Mouse (Mus musculus): ENCODE measurements around the gene Lsm2.

The Lsm2 gene

DNA sequence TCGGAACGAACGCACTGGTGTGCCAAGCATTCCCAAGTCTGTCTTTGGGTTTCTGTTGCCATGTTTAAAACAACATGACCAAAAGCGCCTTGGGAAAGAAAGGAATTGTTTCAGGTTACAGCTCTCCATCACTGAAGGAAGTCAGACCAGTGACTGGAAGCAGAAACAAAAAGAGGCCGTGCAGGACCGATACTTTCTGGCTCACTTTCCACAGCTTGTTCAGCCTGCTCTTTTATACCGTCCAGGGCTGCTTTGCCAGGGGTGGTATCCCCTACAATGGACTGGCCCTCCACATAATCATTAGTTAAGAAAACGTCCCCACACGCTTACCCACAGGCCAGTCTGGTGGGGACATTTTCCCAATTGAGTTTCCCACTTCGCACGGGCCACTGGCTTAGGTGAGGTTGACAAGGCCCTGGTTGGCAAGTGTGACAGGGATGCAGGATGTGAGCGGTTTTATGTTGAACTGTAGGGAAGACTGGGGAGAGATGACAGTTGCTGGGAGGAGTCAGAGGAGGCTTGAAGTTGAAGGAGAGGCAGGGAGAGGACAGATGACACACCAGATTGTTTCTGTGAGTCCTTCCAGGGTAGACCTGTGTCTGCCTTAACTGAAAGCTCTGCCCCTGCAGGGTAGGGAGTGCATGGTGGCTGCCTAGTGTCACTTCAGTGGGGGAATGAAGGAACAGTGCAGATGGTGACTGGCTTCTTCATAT, 20.6 kb downstream of the Lsm2 start:
- no peak for TF ChIP-seq GATA4 (IDR thresholded peaks at IDR 0.05; ENCODE audit: insufficient replicate concordance, low read length)

GRCm38 (mm10) chr17:35003022-35003838, 21.6 kb downstream of the Lsm2 start:
- TF ChIP-seq GATA4 (IDR thresholded peaks at IDR 0.05; ENCODE audit: insufficient replicate concordance, low read length), result no peak

DNA sequence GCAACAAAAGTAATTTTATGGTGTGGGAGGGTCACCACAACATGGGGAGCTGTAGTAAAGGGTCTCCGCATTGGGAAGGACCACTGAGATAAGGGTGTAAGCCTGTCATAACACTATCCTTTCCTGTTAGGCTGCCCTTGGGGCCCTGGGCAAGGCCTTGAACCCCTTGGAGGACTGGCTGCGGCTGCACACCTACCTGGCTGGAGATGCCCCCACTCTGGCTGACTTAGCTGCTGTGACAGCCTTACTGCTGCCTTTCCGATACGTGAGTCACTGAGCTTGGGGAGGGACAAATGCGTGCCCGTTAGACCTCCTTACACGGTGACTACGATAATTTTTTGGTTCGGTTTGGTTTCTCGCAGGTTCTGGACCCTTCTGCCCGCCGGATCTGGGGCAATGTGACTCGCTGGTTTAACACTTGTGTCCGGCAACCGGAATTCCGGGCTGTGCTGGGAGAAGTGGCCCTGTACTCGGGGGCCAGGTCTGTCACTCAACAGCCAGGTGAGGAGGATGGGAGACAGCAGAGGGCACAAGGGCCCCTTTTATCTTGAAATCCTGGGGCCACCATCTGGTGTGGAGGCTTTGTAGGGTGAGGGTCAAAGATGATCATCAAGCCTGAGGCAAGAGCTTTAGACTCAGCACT, 22.5 kb downstream of the Lsm2 start:
- TF ChIP-seq GATA4 (IDR thresholded peaks at IDR 0.05; ENCODE audit: insufficient replicate concordance, low read length), result no peak

- no peak for TF ChIP-seq GATA4 (IDR thresholded peaks at IDR 0.05; ENCODE audit: insufficient replicate concordance, low read length)
Observed at GRCm38 (mm10) chr17:35005158-35005557, 23.5 kb downstream of the Lsm2 start.

DNA sequence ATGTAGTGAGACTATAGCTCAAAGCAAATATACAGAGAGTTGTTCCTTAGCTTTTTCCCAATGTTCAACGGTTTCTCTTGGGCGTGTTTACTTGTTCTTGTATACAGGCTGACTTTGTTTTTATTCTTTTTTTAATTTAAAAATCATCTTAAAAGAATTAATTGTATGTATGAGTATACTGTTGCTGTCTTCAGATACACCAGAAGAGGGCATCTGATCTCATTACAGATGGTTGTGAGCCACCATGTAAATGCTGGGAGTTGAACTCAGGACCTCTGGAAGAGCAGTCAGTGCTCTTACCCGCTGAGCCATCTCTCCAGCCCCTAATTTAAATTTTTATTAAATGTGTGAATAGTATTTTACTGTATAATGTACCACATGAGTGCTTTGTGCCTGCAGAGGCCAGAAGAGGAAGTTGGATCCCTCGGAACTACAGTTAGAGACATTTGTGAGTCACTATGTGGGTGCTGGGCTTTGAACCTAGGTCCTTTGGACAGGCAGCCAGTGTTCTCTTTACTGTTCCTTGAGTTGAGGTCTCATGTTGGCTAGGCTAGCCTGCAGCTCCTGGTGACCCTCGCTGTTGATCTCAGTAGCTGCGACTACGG, 25.8 kb downstream of the Lsm2 start:
- TF ChIP-seq GATA4 (IDR thresholded peaks at IDR 0.05; ENCODE audit: insufficient replicate concordance, low read length), result no peak

- TF ChIP-seq GATA4 (IDR thresholded peaks at IDR 0.05; ENCODE audit: insufficient replicate concordance, low read length), result no peak
Observed at GRCm38 (mm10) chr17:35009586-35009985, 27.9 kb downstream of the Lsm2 start.

GRCm38 (mm10) chr17:35011440-35011839, 29.8 kb downstream of the Lsm2 start:
- no peak for TF ChIP-seq GATA4 (IDR thresholded peaks at IDR 0.05; ENCODE audit: insufficient replicate concordance, low read length)

DNA sequence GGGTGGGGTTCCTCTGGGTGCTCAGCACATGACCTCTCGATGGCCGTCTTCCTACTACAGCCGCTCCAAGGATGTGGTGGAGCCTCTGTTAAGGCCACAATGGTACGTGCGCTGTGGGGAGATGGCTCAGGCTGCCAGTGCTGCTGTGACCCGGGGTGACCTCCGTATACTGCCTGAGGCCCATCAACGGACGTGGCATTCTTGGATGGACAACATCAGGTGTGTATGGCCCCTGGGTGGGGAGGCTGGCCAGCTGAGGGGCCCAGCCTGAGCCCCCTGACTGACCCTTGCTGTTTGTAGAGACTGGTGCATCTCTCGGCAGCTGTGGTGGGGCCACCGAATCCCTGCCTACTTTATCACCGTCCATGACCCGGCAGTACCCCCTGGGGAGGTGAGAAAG, 30.8 kb downstream of the Lsm2 start:
- TF ChIP-seq GATA4 (IDR thresholded peaks at IDR 0.05; ENCODE audit: insufficient replicate concordance, low read length), result no peak

- TF ChIP-seq GATA4 (IDR thresholded peaks at IDR 0.05; ENCODE audit: insufficient replicate concordance, low read length), result no peak
Observed at GRCm38 (mm10) chr17:35013221-35013620, 31.6 kb downstream of the Lsm2 start.

DNA sequence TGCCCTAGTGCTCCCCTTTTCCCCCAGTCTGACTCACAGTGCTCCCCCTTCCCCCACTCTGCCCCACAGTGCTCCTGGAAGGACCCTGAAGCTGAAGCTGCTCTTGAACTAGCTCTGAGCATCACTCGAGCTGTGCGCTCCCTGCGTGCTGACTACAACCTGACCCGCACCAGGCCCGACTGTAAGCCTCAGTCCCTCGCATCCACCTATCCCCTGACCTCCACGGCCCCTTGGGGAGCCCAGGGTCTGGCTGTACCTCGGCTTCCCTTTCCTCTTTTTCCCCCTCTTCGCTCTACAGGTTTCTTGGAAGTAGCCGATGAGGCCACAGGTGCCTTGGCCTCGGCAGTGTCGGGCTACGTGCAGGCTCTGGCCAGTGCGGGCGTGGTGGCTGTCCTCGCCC, 33.6 kb downstream of the Lsm2 start:
- TF ChIP-seq GATA4 (IDR thresholded peaks at IDR 0.05; ENCODE audit: insufficient replicate concordance, low read length), result no peak

DNA sequence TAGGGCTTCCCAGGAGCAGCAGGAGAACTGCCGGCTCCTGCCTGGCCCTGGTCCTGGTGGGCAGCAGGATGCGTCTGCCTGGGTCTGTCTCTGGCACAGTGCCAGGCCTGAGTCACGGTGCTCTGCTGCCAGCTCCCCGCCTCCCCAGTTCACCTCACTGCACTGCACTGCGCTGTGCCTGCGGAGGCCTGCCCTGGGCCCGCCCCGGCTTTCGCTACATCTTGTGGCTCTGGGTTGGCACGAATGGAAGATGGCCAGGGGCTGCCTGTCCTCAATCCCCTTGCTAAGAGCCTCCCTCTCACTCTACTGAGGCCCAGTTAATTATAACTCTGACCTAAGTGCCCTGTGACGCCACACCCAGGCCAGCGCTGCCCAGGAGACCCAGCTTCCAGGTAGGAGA, 34.7 kb downstream of the Lsm2 start, which contains the start of gene Vwa7:
Vwa7 (plus strand) TSS at position 204 of the 400 bp plus-strand sequence.
- TF ChIP-seq GATA4 (IDR thresholded peaks at IDR 0.05; ENCODE audit: insufficient replicate concordance, low read length), result no peak

DNA sequence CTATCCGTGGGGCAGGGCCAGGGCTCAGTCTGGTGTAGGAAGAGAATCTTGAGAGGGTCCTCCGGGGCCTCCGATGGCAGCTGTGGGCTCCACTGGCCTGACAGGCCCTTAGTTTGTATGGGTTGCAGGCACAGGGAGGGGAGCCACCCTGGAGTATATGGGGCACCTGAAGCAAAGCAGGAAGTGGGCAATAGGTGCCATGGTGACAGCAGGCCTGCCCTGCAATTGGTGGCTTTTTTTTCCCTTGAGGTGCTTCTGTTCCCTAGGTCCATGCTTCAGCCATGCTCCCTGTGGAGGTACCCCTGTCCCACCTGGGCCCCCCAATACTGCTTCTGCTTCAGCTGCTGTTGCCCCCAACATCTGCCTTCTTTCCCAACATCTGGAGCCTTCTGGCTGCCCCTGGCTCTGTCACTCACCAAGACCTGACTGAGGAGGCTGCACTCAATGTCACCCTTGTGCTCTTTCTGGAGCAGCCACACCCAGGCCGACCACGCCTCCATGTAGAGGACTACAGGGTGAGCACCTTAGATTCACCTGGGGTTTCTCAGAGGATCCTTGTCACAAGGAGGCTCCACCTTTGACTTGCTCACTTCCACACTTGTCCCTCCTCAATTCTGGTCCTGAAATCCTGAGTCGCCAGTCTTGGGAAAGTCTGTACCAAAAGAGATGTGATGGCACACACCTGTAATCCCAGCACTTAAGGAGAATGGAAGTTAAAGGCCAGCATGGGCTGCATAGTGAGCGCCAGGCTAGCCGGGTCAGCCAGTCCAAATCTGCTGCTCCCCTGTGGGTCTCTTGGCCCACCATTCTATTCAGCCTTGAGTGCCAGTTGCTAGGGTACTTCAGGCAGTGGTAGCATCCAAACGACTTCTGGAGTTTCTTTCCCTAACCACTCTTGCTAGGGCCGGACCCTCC, 35.4 kb downstream of the Lsm2 start:
- no peak for TF ChIP-seq GATA4 (IDR thresholded peaks at IDR 0.05; ENCODE audit: insufficient replicate concordance, low read length)

- no peak for TF ChIP-seq GATA4 (IDR thresholded peaks at IDR 0.05; ENCODE audit: insufficient replicate concordance, low read length)
Observed at GRCm38 (mm10) chr17:35017706-35018030, 36.0 kb downstream of the Lsm2 start.

- no peak for TF ChIP-seq GATA4 (IDR thresholded peaks at IDR 0.05; ENCODE audit: insufficient replicate concordance, low read length)
Observed at GRCm38 (mm10) chr17:35018171-35018570, 36.5 kb downstream of the Lsm2 start.

DNA sequence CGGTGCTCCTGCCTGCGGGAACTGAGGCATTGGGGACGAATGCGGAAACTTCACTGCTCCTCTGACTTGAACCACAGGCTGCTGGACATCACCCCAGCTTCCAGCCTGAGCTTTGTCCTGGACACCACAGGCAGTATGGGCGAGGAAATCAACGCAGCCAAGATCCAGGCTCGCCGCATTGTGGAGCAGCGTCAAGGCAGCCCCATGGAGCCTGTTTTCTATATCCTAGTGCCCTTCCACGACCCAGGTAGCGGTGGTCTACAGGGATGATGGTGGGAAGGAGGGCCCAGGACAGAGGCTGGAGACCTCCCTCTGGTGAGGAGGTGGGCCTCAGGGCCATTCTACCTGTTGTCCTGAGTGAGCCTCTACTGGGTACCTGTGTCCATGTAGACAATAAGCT, 38.2 kb downstream of the Lsm2 start:
- TF ChIP-seq GATA4 (IDR thresholded peaks at IDR 0.05; ENCODE audit: insufficient replicate concordance, low read length), result no peak
